Mouse (Mus musculus) left cerebral cortex, postnatal 14 days (tissue): ENCODE measurements at regions not wholly inside any gene's neighbourhood (a gene's known extent, or its start where the extent isn't known, plus 50 kb on each side); places are given as distances from the start of the nearest gene placed in this dataset.

ENCODE experiments used
- DNase-seq, 2 experiments: peaks; one replicate each; pipeline ENCODE4 v3.0.0; 2021 to 2022; ENCODE audit warnings: low spot score in 2 of 2, mixed read lengths in 1 of 2
- intact Hi-C: fragments of 180-260 bp; cut with DNase I; formaldehyde crosslinking; loops from one replicate; pipeline ENCODE4 v1.15.1; 2025

DNA sequence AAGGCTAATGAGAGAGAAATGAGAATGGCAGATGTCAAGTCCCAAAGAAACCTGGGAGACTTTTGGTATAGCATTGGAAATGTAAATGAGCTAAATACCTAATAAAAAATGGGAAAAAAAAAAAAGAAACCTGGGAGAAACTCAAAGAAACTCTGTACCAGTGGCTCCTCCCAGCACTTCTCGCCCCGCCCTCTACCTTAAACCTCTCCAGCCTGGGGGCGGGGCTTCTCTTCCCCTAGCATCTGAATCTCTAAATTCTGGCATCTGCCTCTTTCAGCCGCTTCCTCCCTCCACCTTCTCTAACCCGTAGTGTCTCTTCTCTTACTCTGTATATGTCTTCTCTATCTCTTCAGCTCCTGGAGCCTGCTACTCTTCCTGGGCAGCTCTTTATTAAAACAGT is 53.2 kb downstream of the Gpr6 start:
- intact Hi-C loops = loop anchor here (5.0 kb wide), 1 partner anchor 253 kb away; no protein-coding TSS in a partner anchor
- DNase-seq = no peak

DNA sequence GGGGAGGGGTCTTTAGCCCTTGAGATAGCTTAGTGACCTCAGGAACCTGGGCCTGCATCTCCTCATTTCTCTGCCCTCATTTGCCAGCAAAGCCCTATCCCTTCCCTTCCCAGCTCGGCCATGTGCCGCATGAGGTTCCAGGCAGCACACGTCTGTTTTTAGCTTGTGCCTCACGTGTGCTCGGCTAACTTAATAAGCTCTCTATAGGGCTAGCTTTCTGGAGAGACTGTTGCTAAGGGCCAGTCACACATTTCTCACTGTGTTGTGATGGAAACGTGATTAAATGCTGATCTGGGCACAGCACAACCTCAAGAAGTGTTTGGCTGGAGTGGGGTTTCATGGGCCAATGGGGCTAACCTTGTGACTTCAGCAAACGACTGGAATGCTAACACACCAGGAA is 55.5 kb downstream of the Gpr6 start:
- peak in 1 of 2 experiments; percentile 33 for DNase-seq
- intact Hi-C loops = loop anchor here (5.0 kb wide), 1 partner anchor 256 kb away; no protein-coding TSS in a partner anchor

DNA sequence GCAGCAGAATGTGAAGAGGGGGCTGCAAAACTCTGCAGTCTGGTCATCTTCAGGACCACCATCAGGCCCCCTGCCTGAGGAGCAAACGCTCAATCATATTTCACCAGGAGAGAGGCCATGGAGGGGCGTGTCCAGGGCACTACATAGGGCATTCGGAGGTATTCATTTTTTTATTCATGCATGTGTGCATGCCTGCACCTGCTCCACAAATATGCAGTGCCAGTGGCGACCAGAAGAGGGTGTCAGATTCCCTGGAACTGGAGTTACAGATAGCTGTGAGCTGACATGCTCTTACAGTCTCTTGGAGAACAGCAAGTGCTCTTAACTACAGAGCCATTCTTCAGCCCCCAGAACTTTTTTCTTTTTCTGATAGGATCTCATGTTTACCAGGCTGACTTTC is 56.4 kb downstream of the Gpr6 start:
- intact Hi-C loops = loop anchor here (5.0 kb wide), 1 partner anchor 257 kb away; no protein-coding TSS in a partner anchor
- DNase-seq = peak; percentile 77 to 82

DNA sequence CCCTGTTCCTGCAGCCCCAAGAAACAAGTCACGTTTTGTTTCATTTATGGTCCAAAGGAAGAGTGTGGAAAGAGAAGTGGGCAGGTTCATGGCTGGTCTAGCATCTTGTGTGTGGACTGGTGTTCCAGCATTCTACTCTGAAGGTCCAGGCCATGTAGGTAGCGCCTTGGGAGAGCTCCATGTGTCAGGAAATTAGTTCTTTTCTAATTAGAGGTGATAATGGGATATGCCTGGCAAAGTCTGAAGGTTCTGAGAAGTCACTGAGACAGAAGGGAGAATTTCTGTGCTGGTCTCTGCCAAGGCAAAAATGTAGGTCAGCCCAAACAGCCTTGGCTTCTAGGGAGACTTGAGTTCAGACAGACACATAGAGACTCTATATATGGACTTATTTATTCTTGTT is 61.5 kb downstream of the Gpr6 start:
- intact Hi-C loops = no loop called here
- DNase-seq = no peak

DNA sequence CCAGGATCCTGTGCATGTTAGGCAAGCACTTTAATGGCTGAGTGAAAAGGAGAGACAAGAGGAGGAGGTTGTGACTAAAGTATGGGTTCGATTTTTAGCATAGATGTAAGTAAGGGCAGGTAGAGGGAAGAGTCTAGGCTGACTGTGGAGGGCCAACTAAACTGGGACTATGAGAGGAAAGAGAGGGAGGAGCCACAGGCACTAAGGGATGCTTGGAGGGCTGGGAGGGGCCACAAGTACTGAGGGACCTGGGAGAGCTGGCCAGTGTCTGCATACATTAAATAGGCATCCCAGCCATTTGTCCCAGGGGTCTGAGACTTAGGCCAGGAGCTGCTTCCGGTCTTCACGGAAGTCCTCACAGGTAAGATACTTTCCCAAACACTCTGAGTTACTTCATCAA is 64.2 kb downstream of the Gpr6 start:
- intact Hi-C loops = loop anchor here (10.0 kb wide), 3 partner anchors 397 to 677 kb away; no protein-coding TSS in a partner anchor
- no peak for DNase-seq

DNA sequence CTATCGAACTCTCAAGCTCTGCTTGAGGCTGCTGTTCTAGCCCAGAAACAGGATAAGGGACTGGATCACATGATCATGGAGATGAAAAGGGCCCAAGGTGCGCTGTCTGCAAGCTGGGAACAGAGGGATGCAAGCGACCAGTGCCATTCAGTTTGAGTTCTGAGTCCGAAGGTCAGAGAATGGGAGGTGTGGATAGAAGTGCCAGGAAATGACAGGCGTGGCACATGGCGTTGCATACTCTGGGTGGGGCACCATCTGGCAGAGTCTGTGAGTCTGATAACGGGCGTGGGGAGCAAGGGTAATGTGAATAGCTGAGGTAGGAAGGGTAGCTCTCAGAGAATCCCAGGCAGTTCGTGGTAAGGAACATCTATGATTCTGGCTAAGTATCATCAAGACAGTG is 65.5 kb downstream of the Gpr6 start:
- intact Hi-C loops = loop anchor here (10.0 kb wide), 3 partner anchors 398 to 678 kb away; no protein-coding TSS in a partner anchor
- no peak for DNase-seq

DNA sequence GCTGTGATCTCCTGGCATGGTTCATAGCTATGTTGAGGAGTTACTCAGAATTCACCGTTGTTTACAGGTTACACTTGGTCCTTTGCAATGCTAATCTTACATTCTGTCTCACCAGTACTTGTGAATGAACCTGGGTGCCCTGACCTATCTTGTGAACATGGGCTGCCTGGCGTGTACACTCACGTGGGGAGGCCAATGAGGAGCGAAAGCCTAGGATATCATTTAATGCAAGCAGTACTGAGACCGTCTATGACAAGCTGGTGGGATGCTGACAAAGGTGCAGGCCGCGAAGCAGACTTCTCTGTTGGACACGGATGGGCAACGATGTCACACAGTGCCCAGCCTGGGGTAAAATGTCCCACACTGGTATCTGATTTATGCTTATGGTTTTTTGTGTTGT is 66.3 kb downstream of the Gpr6 start:
- intact Hi-C loops = loop anchor here (10.0 kb wide), 3 partner anchors 399 to 679 kb away; no protein-coding TSS in a partner anchor
- no peak for DNase-seq

DNA sequence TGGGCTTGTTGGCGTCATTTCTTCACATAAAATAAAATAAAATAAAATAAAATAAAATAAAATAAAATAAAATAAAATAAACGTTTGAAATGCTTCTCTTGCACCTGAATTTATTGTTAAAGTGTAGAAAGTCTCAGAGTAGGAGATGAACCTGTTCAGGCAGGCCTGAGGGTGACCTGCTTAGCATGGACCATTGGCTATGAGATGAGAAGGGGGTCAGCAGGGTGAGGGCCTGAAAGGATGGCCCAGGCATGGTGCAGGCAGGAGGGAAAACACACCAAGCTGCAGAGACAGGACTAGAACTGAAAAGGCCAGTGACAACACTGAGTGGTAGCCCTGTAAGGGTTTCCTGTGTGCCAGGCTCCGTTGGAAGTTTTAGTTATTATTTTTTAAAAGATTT is 67.3 kb downstream of the Gpr6 start:
- no peak for DNase-seq
- intact Hi-C loops = loop anchor here (5.0 to 10.0 kb wide), 4 partner anchors 268 to 680 kb away; no protein-coding TSS in a partner anchor

DNA sequence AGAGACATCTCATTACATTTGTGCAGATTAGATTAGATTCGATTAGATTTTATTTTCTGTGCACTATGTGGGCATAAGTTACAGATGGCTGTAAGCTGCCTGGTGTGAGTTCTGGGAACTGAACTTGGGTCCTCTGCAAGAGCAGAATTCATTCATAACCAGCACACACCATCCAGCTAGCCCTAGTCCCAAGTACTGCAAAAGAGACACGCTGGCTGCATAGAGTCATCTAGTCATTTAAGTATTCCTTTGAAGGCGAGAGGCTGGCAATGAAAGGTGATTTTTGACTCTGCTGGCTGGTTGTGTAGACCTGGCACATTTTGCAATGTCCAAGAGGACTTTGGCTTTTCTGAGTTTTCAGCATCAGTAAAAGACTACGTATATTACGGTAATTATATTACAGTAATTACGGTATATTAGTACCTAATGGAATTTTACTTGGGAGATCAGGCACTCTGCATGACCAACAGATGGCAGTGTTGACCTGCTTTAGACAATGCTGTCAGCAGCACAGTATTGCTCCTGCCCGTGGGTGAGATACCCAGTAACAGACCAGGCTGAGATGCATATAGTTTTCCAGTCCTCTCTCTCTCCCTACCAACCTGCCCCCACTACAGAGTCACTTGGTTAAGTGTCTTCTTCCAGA is 67.9 kb downstream of the Gpr6 start:
- intact Hi-C loops = loop anchor here (5.0 to 10.0 kb wide), 4 partner anchors 268 to 681 kb away; no protein-coding TSS in a partner anchor
- DNase-seq = peak; percentile 77 to 79

DNA sequence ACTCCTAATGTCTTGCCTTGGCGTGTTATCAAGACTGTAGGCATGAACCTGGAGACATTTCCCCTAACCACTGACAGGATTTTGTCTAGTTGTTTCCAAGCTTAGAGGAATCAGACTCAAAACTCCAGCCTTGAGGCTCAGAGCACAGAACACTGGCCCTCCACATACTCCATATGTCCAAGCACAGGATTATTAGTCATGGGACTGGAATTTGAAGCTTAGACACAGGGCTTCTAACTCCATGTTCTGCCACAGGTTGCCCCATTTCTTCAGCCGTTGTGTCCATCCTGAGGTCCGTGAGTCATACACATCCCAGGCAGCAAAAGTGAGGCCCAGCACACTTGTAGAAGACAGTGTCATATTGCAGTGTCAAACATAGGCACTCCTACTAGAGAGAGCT is 68.9 kb downstream of the Gpr6 start:
- DNase-seq = no peak
- intact Hi-C loops = loop anchor here (5.0 to 10.0 kb wide), 4 partner anchors 269 to 682 kb away; no protein-coding TSS in a partner anchor

DNA sequence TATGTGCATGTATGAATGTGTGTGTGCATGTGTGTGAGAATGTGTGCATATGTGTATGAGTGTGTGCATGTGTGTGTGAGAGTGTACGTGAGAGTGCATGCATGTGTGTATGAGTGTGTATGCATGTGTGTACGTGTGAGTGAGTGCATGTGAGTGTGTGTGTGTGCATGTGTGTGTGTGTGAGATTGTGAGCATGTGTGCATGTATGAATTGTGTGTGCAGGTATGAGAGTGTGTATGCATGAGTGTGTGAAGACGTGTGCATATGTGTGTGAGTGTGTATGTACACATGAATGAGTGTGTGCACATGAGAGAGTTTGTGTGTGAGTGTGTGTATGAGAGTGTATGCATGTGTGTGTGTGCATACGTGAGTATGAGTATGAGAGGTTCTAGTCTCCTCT is 71.1 kb downstream of the Gpr6 start:
- intact Hi-C loops = loop anchor here (5.0 to 10.0 kb wide), 4 partner anchors 271 to 684 kb away; no protein-coding TSS in a partner anchor
- no peak for DNase-seq

DNA sequence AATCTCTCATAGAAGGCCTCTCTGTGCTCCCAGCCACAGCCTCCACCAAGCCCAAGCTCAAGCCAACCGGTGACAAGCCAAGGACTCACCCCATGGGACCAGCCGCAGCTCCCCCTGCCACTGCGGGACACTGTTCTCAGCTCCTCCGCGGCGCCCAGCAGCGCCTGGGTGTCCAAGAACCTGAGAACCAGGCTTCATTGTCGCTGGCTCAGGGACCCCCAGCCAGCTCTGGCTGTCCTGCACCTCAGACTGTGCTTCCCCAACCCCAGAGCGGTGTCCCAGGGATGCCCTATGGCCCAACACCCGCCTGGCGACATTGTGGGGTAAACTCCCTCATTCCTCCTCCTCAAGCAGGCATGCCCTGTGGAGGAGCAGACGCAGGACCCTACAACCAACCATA is 72.6 kb downstream of the Gpr6 start:
- intact Hi-C loops = no loop called here
- DNase-seq = no peak

DNA sequence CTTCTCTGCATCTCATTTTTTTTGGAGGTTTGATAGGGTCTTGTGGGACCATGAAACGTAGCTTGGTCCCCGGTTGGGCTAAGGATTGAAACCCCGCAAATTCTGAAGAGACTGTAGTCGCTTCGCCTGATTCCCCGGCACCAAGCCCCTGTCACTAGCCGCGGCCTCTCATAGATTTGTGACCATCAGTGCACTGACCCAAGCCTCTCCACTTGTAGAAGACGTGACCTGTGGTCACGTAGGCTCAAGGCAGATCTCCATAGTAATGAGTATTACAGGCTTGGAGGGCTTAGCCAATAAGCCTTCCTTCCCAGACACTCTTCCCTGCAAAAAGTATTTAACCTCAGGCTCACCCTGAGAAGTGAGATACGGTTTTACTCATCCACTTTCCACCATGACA is 73.3 kb downstream of the Gpr6 start:
- DNase-seq = no peak

DNA sequence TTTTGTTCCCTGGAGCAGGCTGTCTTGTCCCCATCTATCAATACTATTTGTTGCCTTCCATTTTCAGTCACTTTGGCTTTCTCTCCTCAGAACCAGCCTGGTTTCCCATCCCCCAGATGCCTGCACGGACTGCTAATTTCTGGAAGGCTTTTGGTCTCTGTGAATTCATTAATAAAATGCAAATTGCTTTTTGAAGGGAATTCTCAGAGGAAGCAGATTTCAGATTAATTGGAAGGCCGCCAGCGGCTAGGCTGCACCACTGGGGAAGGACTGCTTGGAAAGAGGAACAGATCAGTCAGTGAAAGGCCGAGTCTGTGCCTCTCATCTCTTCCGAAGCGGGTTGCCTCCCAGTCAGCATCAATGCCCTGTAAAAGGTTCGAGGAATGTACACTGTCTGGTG is 73.8 kb downstream of the Gpr6 start:
- peak in 1 of 2 experiments; percentile 70 for DNase-seq
- intact Hi-C loops = no loop called here

More for the DNA sequence above, 73.3 kb downstream of the Gpr6 start:
- intact Hi-C loops = no loop called here

DNA sequence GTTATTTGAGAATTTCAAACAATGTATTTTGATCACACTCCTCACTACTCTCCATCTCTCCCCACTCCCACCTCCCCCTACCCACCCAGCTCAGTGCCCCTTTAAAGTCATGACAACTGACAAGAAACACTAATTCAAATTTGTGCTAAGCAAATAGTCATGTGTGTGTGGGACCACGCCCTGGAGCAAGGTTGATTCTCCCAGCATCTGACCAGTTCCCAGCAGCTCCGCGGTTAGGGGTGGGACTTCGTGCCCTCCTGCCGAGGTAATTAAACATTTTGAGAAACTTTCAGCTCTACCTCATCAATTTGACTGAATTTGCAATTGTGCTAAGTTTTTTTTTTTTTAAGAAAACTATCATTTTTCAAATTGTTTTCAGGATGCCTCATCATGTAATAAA is 74.5 kb downstream of the Gpr6 start:
- DNase-seq = no peak
- intact Hi-C loops = no loop called here
